Mouse (Mus musculus) MEL (cell line): ENCODE measurements around the gene Bmper. TPM values are rescaled to one million over a fixed set of nuclear protein-coding genes. Genes with fewer than 3 reads are reported as not detected.

Source experiments
- DNase-seq: peaks from one replicate; pipeline ENCODE4 v3.0.0; 2011; ENCODE audit warnings: low read depth, low spot score
- H3K27ac ChIP-seq: 2 replicates; pipeline ENCODE4 v1.5.1; 2012; ENCODE audit warnings: low read depth, mild to moderate bottlenecking, control low read depth, low read length, moderate library complexity; ENCODE audit not compliant: control insufficient read depth
- H3K27me3 ChIP-seq, 2 experiments: fragments of 150-350 bp in 1 of 2; sonication (generic) in 1 of 2; 2 replicates each; pipeline ENCODE4 v1.6.1; 2012; ENCODE audit warnings: low read length in 2 of 2, mild to moderate bottlenecking in 2 of 2, improper control_type of control experiment in 1 of 2, moderate library complexity in 1 of 2; ENCODE audit not compliant: insufficient read depth in 2 of 2, control insufficient read depth in 1 of 2
- H3K36me3 ChIP-seq, 2 experiments: 2 replicates each; pipeline ENCODE4 v1.6.1; 2012 to 2014; ENCODE audit warnings: low read length in 2 of 2, improper control_type of control experiment in 1 of 2, inconsistent platforms in 1 of 2, mild to moderate bottlenecking in 1 of 2; ENCODE audit not compliant: insufficient read depth in 2 of 2, control insufficient read depth in 1 of 2
- H3K4me1 ChIP-seq, 2 experiments: fragments of 150-350 bp in 1 of 2; sonication (generic) in 1 of 2; 2 replicates each; pipeline ENCODE4 v1.6.1; 2012; ENCODE audit warnings: low read length in 2 of 2, improper control_type of control experiment in 1 of 2, mild to moderate bottlenecking in 1 of 2; ENCODE audit not compliant: insufficient read depth in 2 of 2, control insufficient read depth in 1 of 2
- H3K4me3 ChIP-seq, 2 experiments: fragments of 150-350 bp in 1 of 2; sonication (generic) in 1 of 2; 2 replicates each; pipeline ENCODE4 v1.5.1; 2012; ENCODE audit warnings: low read depth in 2 of 2, low read length in 2 of 2, mild to moderate bottlenecking in 2 of 2, moderate library complexity in 2 of 2, control low read depth in 1 of 2, improper control_type of control experiment in 1 of 2; ENCODE audit not compliant: control insufficient read depth in 1 of 2, insufficient read depth in 1 of 2
- H3K79me2 ChIP-seq: 2 replicates; pipeline ENCODE4 v1.6.1; 2012; ENCODE audit warnings: mild to moderate bottlenecking, low read length, moderate library complexity; ENCODE audit not compliant: control insufficient read depth, poor library complexity, insufficient read depth
- H3K9ac ChIP-seq: 2 replicates; pipeline ENCODE4 v1.6.1; 2012; ENCODE audit warnings: low read depth, mild to moderate bottlenecking, control low read depth, low read length, moderate library complexity; ENCODE audit not compliant: control insufficient read depth, poor library complexity, severe bottlenecking
- H3K9me3 ChIP-seq: fragments of 150-350 bp; sonication (generic); replicated peaks from 2 replicates; pipeline ENCODE4 v1.6.1; 2012; ENCODE audit warnings: mild to moderate bottlenecking, low read length, improper control_type of control experiment, moderate library complexity; ENCODE audit not compliant: insufficient read depth
- CTCF ChIP-seq, 3 experiments: IDR thresholded peaks in 2 of 3; conservative IDR thresholded peaks in 1 of 3; 2 replicates each; pipeline ENCODE4 v1.5.1; 2011 to 2012; ENCODE audit warnings: low read length in 3 of 3, low read depth in 2 of 3, mild to moderate bottlenecking in 2 of 3, improper control_type of control experiment in 1 of 3, inconsistent platforms in 1 of 3, mixed read lengths in 1 of 3, moderate library complexity in 1 of 3; ENCODE audit not compliant: control insufficient read depth in 1 of 3, insufficient read depth in 1 of 3, poor library complexity in 1 of 3, severe bottlenecking in 1 of 3
- E2F4 ChIP-seq: IDR thresholded peaks from 2 replicates; pipeline ENCODE4 v1.6.1; 2011; ENCODE audit warnings: low read depth, low read length, improper control_type of control experiment, borderline replicate concordance
- ETS1 ChIP-seq: IDR thresholded peaks from 2 replicates; pipeline ENCODE4 v1.6.1; 2012; ENCODE audit warnings: low read depth, mild to moderate bottlenecking, inconsistent platforms, low read length, improper control_type of control experiment, moderate library complexity
- MAFK ChIP-seq: IDR thresholded peaks from 2 replicates; pipeline ENCODE4 v1.6.1; 2011; ENCODE audit warnings: low read depth, mild to moderate bottlenecking, low read length, improper control_type of control experiment, borderline replicate concordance
- NELFE ChIP-seq: IDR thresholded peaks from 2 replicates; pipeline ENCODE4 v1.6.1; 2011; ENCODE audit warnings: low read depth, low read length, improper control_type of control experiment
- NRF1 ChIP-seq: IDR thresholded peaks from 2 replicates; pipeline ENCODE4 v1.6.1; 2014; ENCODE audit warnings: low read depth, mild to moderate bottlenecking, inconsistent platforms, low read length, improper control_type of control experiment, moderate library complexity; ENCODE audit not compliant: poor library complexity, insufficient read depth, severe bottlenecking
- POLR2A ChIP-seq, 2 experiments: IDR thresholded peaks; 2 replicates each; pipeline ENCODE4 v1.6.1; 2011 to 2012; ENCODE audit warnings: low read length in 2 of 2, mild to moderate bottlenecking in 2 of 2, control low read depth in 1 of 2, improper control_type of control experiment in 1 of 2, low read depth in 1 of 2, moderate library complexity in 1 of 2; ENCODE audit not compliant: control insufficient read depth in 1 of 2, insufficient read depth in 1 of 2, poor library complexity in 1 of 2
- RAD21 ChIP-seq: IDR thresholded peaks from 2 replicates; pipeline ENCODE4 v1.6.1; 2011; ENCODE audit warnings: mild to moderate bottlenecking, low read depth, low read length, improper control_type of control experiment
- RCOR1 ChIP-seq: IDR thresholded peaks from 2 replicates; pipeline ENCODE4 v1.6.1; 2012; ENCODE audit warnings: low read depth, mild to moderate bottlenecking, inconsistent platforms, low read length, improper control_type of control experiment
- TAL1 ChIP-seq: IDR thresholded peaks from 2 replicates; pipeline ENCODE4 v1.6.1; 2012; ENCODE audit warnings: mild to moderate bottlenecking, inconsistent platforms, low read length, moderate library complexity, mixed read lengths
- TBP ChIP-seq: IDR thresholded peaks from 2 replicates; pipeline ENCODE4 v1.8.0; 2011; ENCODE audit warnings: low read depth, low read length, improper control_type of control experiment
- USF2 ChIP-seq, 2 experiments: IDR thresholded peaks; 2 replicates each; pipeline ENCODE4 v1.6.1; 2011 to 2012; ENCODE audit warnings: improper control_type of control experiment in 2 of 2, low read length in 2 of 2, borderline replicate concordance in 1 of 2, inconsistent platforms in 1 of 2, low read depth in 1 of 2, mild to moderate bottlenecking in 1 of 2; ENCODE audit not compliant: insufficient read depth in 1 of 2
- ZC3H11A ChIP-seq: IDR thresholded peaks from 2 replicates; pipeline ENCODE4 v1.6.1; 2012; ENCODE audit warnings: low read depth, mild to moderate bottlenecking, inconsistent platforms, low read length, improper control_type of control experiment
- polyA plus RNA-seq, 2 experiments: library from polyadenylated mRNA; stranded (reverse) in 1 of 2; unstranded in 1 of 2; fragments of >175 nt in 1 of 2; fragments of >200 nt in 1 of 2; gene quantifications; 2 replicates each; pipeline versions ENCODE4 v1.2.1 to v1.2.4; 2012; ENCODE audit warnings: low replicate concordance in 2 of 2, low read depth in 1 of 2; ENCODE audit not compliant: insufficient read length in 2 of 2, insufficient read depth in 1 of 2, missing spikeins in 1 of 2
- total RNA-seq: library from RNA; depleted of rRNA; stranded (reverse); fragments of 300-350 nt; gene quantifications from 2 replicates; pipeline ENCODE4 v1.2.3, GENCODE M21; 2012

Bmper gene
- total and polyA plus RNA-seq, 3 experiments: not detected

DNA sequence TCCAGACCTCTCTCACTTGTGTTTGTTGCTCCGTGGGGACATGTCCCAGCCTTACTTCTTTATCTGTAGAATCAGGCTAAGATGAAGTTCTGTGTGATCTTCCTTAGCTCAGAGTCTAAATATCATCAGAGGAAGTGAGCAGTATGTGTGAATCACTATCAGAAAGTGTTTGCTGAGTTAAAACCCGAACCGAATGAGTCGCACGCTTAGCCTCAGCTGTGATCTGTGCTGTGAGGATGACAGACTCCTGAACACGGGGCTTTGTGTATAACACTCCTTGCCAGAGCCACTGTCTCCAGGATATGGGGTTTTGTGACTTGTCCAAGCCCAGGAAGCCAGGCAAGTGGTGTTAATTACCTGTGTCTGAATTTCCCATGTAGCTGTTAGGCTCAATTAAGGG, 28.1 kb downstream of the Bmper start:
- H3K36me3 ChIP-seq: no peaks in the 10 kb centered on the region
- no peaks in the 10 kb centered on the region; the same call in 1 of the 2 replicates for H3K79me2 ChIP-seq
- no peak for DNase-seq
- H3K9me3 ChIP-seq: no peaks in the 10 kb centered on the region
- no peak for TF ChIP-seq USF2 (IDR thresholded peaks at IDR 0.05; ENCODE audit: borderline replicate concordance in 1 of 2, insufficient read depth in 1 of 2, low read depth in 1 of 2, low read length in 2 of 2)
- no peak overlapping the region for H3K9ac ChIP-seq
- H3K4me3 ChIP-seq: no peak overlapping the region
- no peak overlapping the region for H3K27ac ChIP-seq
- H3K27me3 ChIP-seq: no peaks in the 10 kb centered on the region
- no peaks in the 10 kb centered on the region for H3K4me1 ChIP-seq

DNA sequence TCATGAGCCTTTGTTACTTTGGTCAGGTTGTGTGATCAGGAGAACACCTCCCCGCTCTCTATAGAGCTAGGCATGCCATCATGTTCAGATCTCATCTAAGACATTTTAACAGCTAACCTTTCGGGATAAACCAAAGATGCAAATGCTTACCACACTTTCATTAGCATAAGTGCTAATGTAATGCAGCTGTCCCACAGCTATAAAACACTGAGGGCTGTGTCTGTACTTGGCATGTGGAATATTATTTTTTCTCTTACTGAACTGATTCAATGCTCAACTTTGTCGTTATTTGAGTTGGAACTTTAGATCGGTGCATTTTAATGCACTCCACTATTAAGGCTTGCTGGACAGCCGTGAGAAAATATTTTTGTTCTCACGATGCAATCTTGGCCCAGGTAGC, 30.7 kb downstream of the Bmper start:
- TF ChIP-seq TAL1 (no peak), RCOR1 (no peak), E2F4 (no peak), MAFK (no peak), NRF1 (no peak), ZC3H11A (no peak), NELFE (no peak), CTCF (IDR thresholded peaks at IDR 0.05 in 2 of 3, conservative IDR thresholded peaks at IDR 0.05 in 1 of 3; ENCODE audit: control insufficient read depth in 1 of 3, insufficient read depth in 1 of 3, low read depth in 2 of 3, low read length in 3 of 3, poor library complexity in 1 of 3, severe bottlenecking in 1 of 3) (no peak), TBP (no peak), USF2 (IDR thresholded peaks at IDR 0.05; ENCODE audit: borderline replicate concordance in 1 of 2, insufficient read depth in 1 of 2, low read depth in 1 of 2, low read length in 2 of 2) (no peak), RAD21 (no peak), POLR2A (IDR thresholded peaks at IDR 0.05; ENCODE audit: control insufficient read depth in 1 of 2, insufficient read depth in 1 of 2, low read depth in 1 of 2, low read length in 2 of 2, poor library complexity in 1 of 2) (no peak), ETS1 (no peak)
- TF ChIP-seq, all 39 proteins: peak for 0
- Histone ChIP-seq H3K9ac (no peak overlapping the region), H3K9me3 (no peaks in the 10 kb centered on the region), H3K36me3 (no peaks in the 10 kb centered on the region), H3K4me3 (no peak overlapping the region), H3K27ac (no peak overlapping the region), H3K27me3 (no peaks in the 10 kb centered on the region), H3K4me1 (no peaks in the 10 kb centered on the region), H3K79me2 (no peaks in the 10 kb centered on the region; the same call in 1 of the 2 replicates)
- no peak for DNase-seq
